Mouse (Mus musculus): Measurements from ENCODE around the gene Mpp4.
A peak's percentile ranks its signal among the peaks of the same experiment; 100 is the strongest.

The Mpp4 gene

DNA sequence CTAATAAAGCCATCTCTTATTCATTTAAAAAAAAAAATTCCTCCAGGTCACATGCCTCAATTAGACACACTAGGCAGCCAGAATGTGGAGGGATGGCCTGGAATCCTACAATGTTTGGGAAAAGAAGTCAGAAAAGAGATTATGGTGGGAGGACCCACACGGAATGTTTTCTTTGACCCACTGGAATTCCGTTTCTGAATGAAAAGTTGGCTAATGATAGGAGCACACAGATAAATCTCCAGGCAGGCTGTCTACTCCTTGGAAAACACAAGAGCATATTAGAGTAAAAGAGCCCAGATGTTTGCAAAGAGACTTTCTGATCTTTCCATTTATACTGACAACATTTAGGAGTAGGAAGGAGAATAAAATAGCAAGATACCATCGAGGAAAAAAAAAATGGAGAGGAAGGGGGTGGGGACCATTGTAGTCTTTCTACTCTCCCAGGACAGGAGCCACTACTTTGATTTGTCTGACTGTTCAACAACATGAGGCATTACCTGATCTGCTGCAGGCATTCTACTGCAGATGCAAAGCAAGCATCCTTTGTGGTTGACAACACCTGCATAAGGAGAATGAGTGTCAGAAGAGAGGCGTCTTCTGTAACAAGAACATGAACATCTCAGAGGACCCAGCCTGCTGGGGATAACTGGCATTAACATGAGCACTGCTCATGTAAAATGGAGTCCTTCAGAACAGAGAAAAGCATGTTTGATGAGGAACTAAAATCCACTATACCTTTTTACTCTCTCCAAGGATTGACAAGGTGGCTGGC, 4.7 kb upstream of the Mpp4 start:
- DNase-seq (ENCODE audit: low spot score in 2 of 2) = no peak

DNA sequence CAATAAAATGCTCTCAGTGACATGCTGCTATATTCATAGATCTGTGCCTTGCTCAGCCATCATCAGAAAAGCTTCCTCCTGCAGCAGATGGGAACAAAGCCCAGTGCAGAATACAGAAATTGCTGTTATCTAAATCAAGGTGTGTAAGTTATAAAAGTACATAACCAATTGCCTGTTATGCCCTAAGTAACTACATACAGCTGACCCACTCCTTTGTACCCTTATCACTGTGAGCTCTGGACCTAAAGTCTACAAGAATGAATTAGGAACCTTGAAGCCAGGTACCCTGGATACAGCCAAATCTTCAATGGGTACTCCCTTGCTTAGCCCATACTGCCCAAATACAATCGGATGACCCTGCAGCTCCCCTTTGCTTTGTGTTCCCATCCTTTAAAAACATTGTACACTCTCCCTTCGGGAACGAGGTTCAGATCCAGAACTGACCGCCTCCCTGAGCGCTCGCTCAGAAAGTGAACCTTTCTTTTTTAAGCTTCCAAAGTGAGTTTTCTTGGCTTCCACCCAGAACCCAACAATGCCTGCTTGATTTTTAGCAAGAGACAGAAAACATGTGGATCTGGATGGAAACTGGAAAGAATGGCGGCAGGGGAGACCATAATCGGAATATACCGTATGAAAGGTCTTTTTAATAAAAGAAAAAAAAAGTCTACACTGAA, 3.2 kb upstream of the Mpp4 start:
- no peak for DNase-seq (ENCODE audit: low spot score in 2 of 2)

DNA sequence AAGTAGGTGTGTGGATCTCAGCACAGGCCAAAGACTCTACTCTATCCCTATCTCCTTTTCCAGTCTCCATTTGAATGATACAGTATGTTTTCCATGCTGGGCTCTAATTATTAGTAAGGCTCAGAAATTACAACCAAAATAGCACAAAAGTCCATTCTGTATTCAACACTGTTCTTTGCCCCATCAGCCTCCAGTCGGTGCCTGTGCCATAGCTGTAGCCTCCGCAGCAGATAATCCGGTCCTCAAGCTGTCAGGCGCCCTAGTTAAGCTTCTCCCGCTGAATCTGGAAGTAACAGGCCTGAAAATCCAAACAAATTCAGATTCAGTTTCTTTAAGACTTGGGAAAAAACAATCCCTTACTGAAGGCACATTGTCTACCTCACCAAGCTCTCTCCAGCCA, 729 bp upstream of the Mpp4 start:
- no peak for DNase-seq (ENCODE audit: low spot score in 2 of 2)

DNA sequence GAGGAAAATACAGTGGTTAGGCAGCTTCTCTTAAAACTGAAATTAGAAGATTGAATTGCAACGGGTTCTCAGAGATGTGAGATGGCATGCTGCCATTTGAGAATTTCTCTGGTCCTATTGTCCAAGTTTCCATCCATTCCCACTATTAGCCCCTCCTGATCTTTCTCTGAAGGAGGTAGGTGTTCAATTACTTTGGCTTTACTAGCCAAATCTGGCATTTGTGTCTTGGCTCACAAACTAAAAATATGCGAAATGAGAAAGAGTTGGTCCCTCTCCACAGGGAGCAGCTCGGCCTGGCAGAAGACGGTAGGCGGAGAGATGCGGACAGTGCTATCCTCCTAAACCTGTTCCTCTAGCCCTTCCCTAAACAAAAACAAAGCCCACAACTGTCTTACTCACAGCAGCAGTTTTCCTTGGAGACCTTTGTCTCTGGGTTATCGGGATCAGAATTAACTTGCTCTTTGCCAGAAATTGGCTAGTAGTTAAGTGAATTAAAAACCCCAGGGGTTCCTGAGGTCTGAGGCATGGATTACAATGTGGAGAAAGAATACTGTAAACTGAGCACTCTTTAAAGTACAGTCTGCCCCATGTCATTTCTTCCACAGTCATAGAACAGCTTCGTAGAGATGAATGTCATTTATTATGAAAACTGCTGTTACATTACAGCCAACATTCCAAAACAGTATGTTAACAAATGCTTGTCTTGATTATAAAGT, 722 bp downstream of the Mpp4 start:
- no peak for DNase-seq (ENCODE audit: low spot score in 2 of 2)

DNA sequence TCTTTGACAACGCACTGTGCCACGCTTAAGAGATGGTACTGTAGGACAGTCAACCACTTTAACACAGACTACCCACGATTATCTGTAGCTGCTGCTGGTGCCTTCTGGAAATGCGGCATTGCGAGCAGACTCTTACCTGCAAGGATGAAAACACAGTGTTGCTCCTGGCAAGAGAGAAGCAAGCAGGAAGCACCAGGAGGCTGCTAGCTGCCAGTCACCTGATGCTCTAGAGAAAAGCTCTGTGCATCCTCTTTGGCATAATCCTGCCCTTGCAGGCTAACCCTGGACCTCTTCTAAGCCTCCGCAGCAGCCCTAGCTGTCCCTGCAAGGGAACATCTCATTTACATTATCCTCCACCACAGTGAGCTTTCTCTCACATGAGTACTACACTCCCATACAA, 1.8 kb downstream of the Mpp4 start:
- DNase-seq (ENCODE audit: low spot score in 2 of 2) = no peak

DNA sequence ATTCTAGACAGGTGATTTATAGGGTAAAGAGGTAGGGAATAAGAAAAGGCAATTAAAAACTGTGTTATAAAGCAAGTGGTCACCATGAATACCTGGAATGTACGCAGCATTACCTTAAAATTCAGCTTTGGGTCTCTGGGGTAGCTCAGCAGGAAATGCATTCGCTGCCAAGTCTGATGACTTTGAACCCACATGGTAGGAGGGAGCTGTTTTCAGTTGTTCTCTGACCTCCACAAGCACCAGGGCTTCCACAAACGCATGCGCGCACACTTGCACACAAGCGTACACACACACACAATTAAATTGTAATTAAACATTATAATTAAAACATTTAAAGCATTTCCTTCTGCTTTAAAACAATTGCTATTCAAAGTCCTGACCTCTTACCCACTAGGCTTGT, 2.3 kb downstream of the Mpp4 start:
- DNase-seq (ENCODE audit: low spot score in 2 of 2) = no peak

DNA sequence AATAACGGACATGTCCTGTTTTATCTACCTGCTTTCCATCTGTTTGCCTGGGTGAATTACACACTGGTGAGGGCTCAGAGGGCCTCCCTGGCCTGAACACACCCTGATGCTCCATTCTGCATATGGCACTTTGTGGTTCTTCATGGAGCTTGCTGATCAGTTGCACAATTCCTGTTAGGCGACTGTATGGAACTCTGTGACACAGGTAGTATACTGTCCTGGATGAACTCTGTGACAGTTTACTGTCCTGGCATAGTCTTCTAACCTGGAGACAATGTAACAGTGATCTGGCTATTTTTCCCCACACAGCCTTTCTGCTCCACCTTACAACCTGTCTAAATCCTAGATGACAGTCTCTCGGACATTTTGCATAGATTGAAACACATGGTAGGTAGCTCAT, 4.1 kb downstream of the Mpp4 start:
- no peak for DNase-seq (ENCODE audit: low spot score in 2 of 2)

DNA sequence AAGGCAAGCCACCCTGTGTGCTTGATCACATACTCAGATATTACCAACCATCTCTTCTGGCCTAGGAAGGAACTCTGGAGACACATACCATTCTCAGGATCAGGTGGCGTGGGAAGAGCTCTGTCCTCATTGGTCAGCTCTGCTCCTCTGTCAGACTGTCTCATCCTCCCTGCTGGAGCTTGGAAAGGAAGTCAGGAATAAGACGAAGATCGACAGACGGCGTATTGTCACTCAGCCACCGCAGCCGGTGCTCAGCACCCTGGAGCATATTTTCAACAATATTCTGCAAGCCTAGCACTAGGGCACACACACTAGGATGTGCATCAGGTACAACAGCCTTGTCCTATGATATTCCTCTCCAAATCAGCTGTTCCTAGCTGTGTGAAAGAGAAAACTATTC, 4.7 kb downstream of the Mpp4 start:
- DNase-seq (ENCODE audit: low spot score in 2 of 2) = no peak

DNA sequence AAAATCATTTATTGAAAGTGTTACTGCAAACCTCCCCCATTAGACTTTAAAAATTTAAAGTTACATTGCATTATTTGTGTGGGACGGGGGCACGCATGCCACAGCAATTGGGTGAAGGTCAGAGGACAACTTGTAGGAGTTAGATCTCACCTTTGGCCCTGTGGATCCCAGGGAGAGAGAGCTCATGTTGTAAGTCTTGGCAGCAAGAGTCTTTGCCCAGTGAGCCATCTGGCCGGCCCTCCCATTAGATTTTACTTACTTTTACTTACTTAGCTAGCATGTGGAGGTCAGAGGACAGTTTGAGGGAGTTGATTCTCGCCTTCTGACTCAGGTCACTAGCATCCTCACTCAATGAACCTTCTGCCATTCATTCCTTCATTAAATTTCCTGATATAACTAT, 5.3 kb downstream of the Mpp4 start:
- no peak for DNase-seq (ENCODE audit: low spot score in 2 of 2)

DNA sequence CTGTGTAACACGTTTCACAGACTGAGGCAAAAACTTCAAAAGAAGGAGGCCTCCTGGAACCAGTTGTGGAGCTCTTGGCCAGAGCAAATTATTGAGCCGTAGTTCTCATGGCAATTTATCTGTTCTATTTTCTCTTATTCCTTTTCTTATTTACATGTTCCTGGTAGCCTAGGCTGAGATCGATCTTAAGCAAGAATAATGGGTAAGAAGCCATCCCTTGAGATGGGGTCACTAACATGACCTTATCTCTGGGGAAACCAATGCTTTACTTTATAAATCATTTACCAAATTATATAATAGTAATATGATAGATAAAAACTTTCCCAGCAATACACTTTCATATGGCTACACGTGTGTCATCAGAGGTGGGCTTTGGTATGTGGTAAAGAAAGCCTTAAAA, 10.8 kb downstream of the Mpp4 start:
- DNase-seq (ENCODE audit: low spot score in 2 of 2) = no peak

DNA sequence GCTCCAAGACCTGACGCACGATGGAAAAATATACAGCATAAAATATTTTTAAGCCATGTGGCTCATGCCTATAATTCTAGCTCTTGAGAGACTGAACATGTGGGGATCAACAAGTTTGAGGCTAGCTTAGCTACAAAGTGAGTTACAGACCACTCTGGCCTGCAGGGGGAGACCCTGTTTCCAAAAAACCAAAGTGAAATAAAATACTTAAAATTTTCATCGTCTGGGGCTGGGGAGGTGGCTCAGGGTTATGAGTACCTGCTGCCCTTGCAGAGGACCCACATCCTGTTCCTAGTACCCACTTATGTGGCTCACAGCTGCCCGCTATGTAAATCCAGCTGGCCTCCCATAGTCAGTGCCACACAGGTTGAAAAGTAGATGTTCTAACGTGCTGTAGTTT, 12.6 kb downstream of the Mpp4 start:
- no peak for DNase-seq (ENCODE audit: low spot score in 2 of 2)

DNA sequence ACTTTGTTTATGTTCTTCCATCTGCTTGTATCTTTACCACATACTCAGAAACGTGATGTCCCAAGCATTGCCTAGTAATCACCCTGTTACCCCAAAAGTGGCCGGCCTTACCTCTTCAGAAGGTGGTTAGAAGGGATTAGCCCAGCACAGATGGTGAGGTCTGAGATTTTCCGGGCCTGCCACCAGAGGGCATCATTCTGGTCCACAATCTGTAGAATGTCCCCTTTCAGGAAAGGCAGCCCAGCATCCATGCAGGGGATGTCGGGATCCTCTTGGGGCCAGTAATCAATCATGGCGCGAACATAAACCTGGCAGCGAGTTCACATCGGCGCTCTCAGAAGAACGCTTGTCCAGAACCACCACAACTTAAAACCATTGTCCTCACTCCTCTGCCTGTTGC, 18.6 kb downstream of the Mpp4 start:
- DNase-seq (ENCODE audit: low spot score in 2 of 2) = no peak

DNA sequence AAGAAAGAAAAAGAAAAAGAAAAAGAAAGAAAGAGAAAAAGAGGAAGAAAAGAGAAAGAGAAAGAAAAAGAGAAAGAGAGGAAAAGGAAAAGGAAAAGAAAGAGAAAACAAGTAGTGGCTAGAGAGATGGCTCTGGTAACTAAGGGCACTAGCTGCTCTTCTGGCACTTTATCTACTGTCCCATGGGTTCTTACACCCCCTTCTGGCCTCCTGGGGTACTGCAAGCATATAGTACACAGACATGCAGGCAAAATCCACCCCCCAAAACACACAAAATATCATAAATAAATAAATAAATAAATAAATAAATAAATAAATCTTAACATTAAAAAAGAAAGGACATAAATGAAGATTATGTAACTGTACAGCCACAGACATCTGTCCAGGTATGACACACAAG, 20.4 kb downstream of the Mpp4 start:
- peak in 1 of 2 experiments; percentile 27 for DNase-seq (ENCODE audit: low spot score in 2 of 2)

DNA sequence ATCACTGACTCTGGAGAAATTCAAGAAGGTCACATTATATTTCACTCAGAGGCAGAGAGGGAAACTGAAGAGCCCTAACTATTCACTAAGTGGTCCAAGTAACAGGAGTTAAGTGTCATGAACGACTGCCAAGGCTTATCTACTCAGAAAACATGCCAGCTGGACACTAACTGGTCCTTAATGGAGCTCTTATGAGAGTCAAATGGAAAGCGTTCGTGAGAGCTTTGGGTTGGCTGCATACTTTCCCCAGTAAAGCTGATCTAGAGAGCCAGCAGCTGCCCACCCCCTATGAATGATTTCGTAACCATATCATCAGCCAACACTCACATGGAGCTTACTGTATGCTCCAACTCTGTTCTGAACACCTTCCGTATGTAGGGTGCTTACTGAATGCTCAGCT, 28.8 kb downstream of the Mpp4 start:
- DNase-seq (ENCODE audit: low spot score in 2 of 2) = no peak

DNA sequence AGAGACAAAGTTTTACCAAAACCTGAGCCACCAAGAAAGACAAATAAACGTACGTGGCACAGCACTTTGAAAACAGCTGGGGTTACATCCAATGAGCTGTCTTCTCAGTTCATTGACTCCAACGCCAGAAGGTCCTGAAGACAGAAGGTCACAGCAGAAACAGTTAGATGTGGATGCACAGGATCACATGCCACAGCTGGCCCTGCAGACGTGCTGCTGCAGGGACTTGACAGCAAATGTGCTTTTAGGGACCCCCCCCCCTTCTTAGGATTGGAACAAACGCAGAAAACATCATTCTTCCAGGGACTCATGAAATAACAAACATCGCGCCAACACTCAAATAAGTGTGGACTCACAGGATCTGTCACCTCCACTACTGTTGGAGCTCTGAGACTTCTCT, 34.3 kb downstream of the Mpp4 start:
- DNase-seq (ENCODE audit: low spot score in 2 of 2) = no peak

DNA sequence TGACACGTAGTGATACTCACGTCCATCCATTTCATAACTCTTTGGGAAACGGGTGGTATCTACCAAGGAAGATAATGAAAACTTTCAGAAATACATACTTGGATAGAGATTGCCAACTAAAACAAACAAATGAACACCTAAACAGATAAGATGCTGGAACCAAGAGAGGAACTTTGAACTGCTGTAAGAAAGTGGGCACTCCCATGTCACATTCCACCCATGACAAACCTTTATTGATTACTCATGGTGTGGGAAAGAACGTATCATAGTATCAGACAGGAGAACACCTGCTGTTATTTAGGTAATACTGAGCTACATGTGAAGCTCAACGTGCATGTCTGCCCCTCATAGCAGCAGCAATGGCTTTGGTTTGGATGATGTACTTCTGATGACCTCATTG, 37.6 kb downstream of the Mpp4 start:
- no peak for DNase-seq (ENCODE audit: low spot score in 2 of 2)

DNA sequence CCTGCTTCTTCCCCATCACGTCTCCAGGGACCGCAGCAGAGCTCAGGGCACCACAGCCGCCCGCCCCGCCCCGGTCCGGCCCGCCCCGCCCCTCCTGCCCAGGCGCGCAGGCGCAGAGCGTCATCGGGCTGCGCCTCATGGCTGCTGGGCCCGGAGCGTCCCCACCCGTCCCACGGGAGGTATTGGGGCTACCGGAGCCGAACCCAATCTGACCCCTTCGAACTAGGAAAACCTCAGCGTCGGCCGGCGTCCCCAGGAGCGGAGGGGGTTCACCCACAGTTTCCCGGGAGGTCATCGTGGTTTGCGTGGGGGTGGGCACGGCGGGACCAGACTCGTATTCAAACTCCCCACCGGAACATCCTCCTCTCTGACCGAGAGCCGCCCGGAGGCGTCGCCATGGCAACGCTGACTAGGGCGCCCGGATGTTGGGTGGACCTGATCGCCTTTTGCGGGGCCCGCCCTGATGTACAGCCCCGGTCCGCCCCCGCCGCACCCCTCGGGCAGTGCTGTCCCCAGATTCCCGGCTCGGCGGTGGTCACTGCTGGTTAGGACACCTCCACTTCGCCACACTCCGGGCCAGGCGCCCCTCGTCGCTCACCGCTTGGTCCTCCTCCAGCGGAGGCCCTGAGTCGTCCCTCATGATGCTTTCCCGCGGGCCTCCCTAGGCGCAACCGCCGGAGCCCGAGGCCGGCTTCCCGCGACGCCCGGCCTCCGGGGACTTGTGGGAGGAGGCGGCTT, 43.3 kb downstream of the Mpp4 start, which contains the start of gene Tmem237:
Gene Tmem237 (minus strand): TSS at position 689 of the 738 bp plus-strand sequence.
- DNase-seq (ENCODE audit: low spot score in 2 of 2) = peak; percentile 87 to 89

DNA sequence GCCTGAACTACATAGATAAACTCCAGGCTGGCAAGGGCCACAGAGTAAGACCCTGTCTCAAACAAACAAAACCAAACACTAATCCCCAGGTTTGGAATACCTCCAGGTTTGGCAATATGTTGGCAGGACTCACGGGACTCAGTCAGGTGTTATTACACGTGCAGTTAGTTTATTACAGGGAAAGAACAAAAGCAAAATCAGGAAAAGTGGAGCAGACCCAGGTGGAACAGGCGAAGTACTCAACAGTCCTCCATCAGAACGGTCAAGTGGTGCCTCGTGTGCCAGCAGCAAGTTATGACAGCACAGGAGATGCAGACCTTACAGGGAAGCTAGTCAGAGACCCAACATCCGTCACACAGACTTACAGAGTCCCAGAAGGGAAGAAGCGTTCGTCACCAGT, 52.7 kb downstream of the Mpp4 start:
- DNase-seq (ENCODE audit: low spot score in 2 of 2) = no peak

DNA sequence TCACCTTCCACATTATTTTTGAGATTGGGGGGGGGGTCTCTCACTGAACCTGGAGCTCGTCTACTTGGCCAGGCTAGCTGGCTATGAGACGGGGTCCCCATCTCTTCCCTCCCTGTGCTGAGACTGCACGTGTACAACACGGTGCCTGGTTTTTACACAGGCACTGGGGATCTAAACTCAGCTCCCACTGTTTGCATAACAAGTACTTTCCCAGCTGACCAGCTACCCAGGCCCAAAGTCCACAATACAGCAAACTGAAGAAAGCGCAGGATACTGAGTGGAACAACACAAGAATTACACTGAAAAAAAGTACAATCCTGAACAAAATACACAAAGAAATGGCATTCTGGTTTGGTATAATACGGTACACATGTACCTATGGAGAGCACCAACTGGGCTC, 61.1 kb downstream of the Mpp4 start:
- no peak for DNase-seq (ENCODE audit: low spot score in 2 of 2)

DNA sequence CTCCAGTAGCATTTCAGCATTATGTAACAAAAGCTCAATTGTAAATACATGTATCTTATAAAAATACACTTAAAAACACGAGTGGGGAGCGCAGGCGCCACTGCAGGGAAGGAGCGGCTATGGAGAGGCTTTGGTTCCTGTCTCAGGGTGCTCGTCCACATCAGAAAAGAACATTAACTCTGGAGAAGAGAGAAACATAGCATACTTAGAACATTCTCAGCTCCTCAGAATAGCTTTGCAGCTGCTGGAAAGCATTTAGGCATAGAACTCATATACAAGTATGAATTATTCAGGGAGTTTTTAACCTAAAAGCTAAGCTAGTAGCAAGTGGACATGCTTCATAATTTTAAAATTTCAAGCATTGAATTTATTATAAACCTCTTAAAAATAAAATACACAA, 62.2 kb downstream of the Mpp4 start:
- DNase-seq (ENCODE audit: low spot score in 2 of 2) = no peak

DNA sequence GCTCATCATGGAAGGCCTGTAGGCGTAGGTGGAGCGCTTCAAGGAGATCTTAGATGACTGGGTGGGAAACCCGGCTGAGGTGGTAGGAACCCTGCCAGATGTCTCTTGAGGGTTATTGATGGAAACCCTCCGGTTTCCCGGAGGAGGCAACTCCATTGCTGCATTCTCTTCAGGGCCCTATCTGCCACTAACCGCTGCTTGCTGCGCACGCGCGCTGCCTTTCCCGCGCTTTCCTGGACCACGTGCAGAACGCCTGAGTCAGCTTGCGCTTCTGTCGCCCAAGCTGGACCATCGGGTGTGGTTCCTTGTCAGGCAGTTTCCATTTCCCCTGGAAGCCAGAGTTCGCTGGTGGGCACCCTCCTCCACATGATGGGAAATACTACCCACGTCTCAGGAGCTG, 68.5 kb downstream of the Mpp4 start, which contains the start of gene C2cd6:
Gene C2cd6 (minus strand): TSS at position 196 of the 400 bp plus-strand sequence.
- no peak for DNase-seq (ENCODE audit: low spot score in 2 of 2)

Measured in frontal cortex, postnatal 14 days (tissue).